ENCODE assay signal across 16 mouse cellular contexts in the genomic region with DNA sequence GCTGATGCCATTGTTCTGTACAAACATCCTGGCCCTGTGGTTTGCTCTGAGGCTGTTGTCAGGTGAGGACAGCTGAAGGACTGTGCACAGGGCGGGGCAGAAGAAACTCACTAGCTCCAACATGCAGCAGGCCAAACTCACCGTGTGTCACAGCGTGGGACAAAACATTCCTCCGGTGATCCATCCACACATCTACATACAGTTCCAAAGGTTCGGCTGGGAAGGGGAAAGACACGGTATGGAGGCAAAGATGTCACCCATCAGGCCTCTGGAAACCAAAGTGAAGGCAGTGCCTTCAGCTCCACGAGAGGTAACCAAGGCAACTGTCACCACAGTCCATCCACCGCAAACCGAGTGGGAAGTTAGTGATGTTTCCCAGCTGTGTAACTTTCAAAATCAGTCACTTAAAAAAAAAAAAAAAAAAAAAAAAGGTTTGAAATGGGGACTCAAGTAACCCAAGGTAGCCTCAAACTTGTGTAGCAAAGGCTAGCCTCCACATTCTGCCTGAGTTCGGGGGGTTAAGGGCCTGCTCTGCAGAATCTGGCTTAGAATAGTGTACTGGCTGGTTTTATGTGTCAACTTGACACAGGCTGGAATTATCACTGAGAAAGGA. TPM values are rescaled to one million over a fixed set of nuclear protein-coding genes. Genes with fewer than 3 reads are reported as not detected.
DNase-seq lines count a peak whose midpoint lies in the region; ATAC-seq and TF ChIP-seq lines count a peak whose summit lies in the region.
"Had no signal": no experiment of that assay in that cellular context is flagged by ENCODE, and none has a peak within 500 bp of the region (broad histone marks: within the 10 kb centered on the region; RNA-seq: fewer than 3 reads in every experiment).

A gene (minus strand): TSS at position 270 of the 613 bp plus-strand sequence.

- peaks cover 10% of the 10 kb centered on the region for H3K4me1 ChIP-seq in kidney, embryonic 15.5 days
- H3K4me1 ChIP-seq in lung, postnatal 0 days (ENCODE audit: insufficient read depth, low read depth, low read length): no peaks in the 10 kb centered on the region
- H3K4me1 ChIP-seq: heart, embryonic 12.5 days; neural tube, embryonic 13.5 days had no signal

- no peak within 1 kb of the TSS for H3K4me3 ChIP-seq in kidney, embryonic 15.5 days (replicated peaks)
- no peak within 1 kb of the TSS for H3K4me3 ChIP-seq in lung, postnatal 0 days (ENCODE audit: low read depth, low read length)
- H3K4me3 ChIP-seq: heart, embryonic 12.5 days; neural tube, embryonic 13.5 days; stomach, embryonic 15.5 days had no signal

- no peak within 1 kb of the TSS for H3K4me2 ChIP-seq in kidney, embryonic 15.5 days
- H3K4me2 ChIP-seq in lung, postnatal 0 days (replicated peaks; ENCODE audit: low read depth, low read length): no peak within 1 kb of the TSS
- H3K4me2 ChIP-seq: heart, embryonic 12.5 days; hindbrain, embryonic 14.5 days; neural tube, embryonic 13.5 days; stomach, embryonic 15.5 days had no signal

- 0 out of 2 replicates have a peak, but pooled peaks cover 2% of the 10 kb centered on the region for H3K27me3 ChIP-seq in kidney, embryonic 15.5 days
- H3K27me3 ChIP-seq in lung, postnatal 0 days (replicated peaks; ENCODE audit: insufficient read depth, low read length): no peaks in the 10 kb centered on the region
- no peaks in the 10 kb centered on the region; the same call in 1 of the 2 replicates for H3K27me3 ChIP-seq in splenic B cell, adult 2 months (ENCODE audit: control insufficient read depth, insufficient read depth, low read length, poor library complexity, severe bottlenecking)
- H3K27me3 ChIP-seq: neural tube, embryonic 13.5 days; Patski; stomach, embryonic 15.5 days had no signal

- H3K36me3 ChIP-seq in kidney, embryonic 15.5 days: no peaks in the 10 kb centered on the region
- H3K36me3 ChIP-seq in lung, postnatal 0 days (ENCODE audit: insufficient read depth, low read length): no peaks in the 10 kb centered on the region
- no peaks in the 10 kb centered on the region for H3K36me3 ChIP-seq in splenic B cell, adult 2 months (ENCODE audit: control insufficient read depth, insufficient read depth, low read length, poor library complexity, severe bottlenecking)
- H3K36me3 ChIP-seq: heart, embryonic 12.5 days; neural tube, embryonic 13.5 days; stomach, embryonic 15.5 days had no signal

- H3K9ac ChIP-seq in kidney, embryonic 15.5 days: no peak within 1 kb of the TSS
- H3K9ac ChIP-seq in lung, postnatal 0 days (replicated peaks; ENCODE audit: low read depth): no peak within 1 kb of the TSS
- H3K9ac ChIP-seq: heart, embryonic 12.5 days; hindbrain, embryonic 14.5 days; neural tube, embryonic 13.5 days; stomach, embryonic 15.5 days had no signal

- DNase-seq in kidney, postnatal 25 days: no peak
- peak; percentile 29 for DNase-seq in brain, adult 2 months (ENCODE audit: low read depth, low spot score)
- peak; percentile 37 for DNase-seq in lung, postnatal 0 days (ENCODE audit: low spot score)
- peak; percentile 13 for DNase-seq in splenic B cell, adult 2 months (ENCODE audit: low read depth, low spot score)
- DNase-seq in cerebellum, adult 8-10 months: no peak
- DNase-seq in cerebellum, postnatal 25 days: no peak
- no peak for DNase-seq in heart, postnatal 14 days
- DNase-seq: adrenal gland, adult 8-10 months; cerebellum, adult 11 months; kidney, postnatal 4 days had no signal

- WGBS in kidney, embryonic 15.5 days: 61% methylated on average over 10 of the region's 10 CpGs
- 56% methylated on average over 10 of the region's 10 CpGs for WGBS in lung, postnatal 0 days

- 0 out of 2 replicates have a peak within 1 kb of the TSS, but pooled peaks have one; percentile 32 for H3K27ac ChIP-seq in kidney, embryonic 15.5 days
- no peak within 1 kb of the TSS for H3K27ac ChIP-seq in lung, postnatal 0 days (ENCODE audit: low read length)
- H3K27ac ChIP-seq: hindbrain, embryonic 14.5 days; neural tube, embryonic 13.5 days; stomach, embryonic 15.5 days had no signal

- no peak for TF ChIP-seq CTCF in lung, postnatal 0 days (IDR thresholded peaks at IDR 0.05)

- intact Hi-C loops in heart, postnatal 14 days (cut with DNase I): no loop called here

- no peak for ATAC-seq in kidney, embryonic 15.5 days (replicated peaks; ENCODE audit: low FRiP score)
- 0 out of 2 replicates have a peak, but pooled peaks have one; percentile 26 for ATAC-seq in lung, postnatal 0 days
- ATAC-seq: Patski had no signal

- H3K9me3 ChIP-seq in kidney, embryonic 15.5 days (replicated peaks): no peaks in the 10 kb centered on the region
- H3K9me3 ChIP-seq in lung, postnatal 0 days (ENCODE audit: low read length): no peaks in the 10 kb centered on the region
- H3K9me3 ChIP-seq: heart, embryonic 12.5 days; neural tube, embryonic 13.5 days; stomach, embryonic 15.5 days had no signal

- no peak for TF ChIP-seq EP300 in lung, postnatal 0 days (IDR thresholded peaks at IDR 0.05)

RNA-seq across cellular contexts. Expression of the gene that starts here (rescaled TPM):
- 0.18 and 0.23 TPM in 2 replicates for polyA plus RNA-seq in kidney, embryonic 15.5 days (2015; fragmentation: Nextera tagmentation; extraction: Ambion mirVana)
- polyA plus RNA-seq in lung, postnatal 0 days (2015; fragmentation: Nextera tagmentation; extraction: Ambion mirVana): 0.18 and 0.47 TPM in 2 replicates
- not detected for total RNA-seq in heart, postnatal 14 days (2021)
- polyA plus RNA-seq: heart, embryonic 12.5 days; hindbrain, embryonic 14.5 days; neural tube, embryonic 13.5 days had no signal

Comparison
In these comparisons a context has a peak if more than half of its experiments do, and no peak if none do; other contexts are left out.
1. Peak in DNase-seq and ATAC-seq in lung, postnatal 0 days; RNA of the gene not detected or under 1 TPM.
2. DNase-seq: peak in brain, adult 2 months (single experiment) and splenic B cell, adult 2 months (single experiment); none in kidney, postnatal 25 days (0 of 2), cerebellum, adult 8-10 months (single experiment), cerebellum, postnatal 25 days (0 of 2) and heart, postnatal 14 days (0 of 2).